Mouse (Mus musculus) intestine, embryonic 16.5 days (tissue): ENCODE measurements around the gene Stxbp4. TPM values are rescaled to one million over a fixed set of nuclear protein-coding genes. Genes with fewer than 3 reads are reported as not detected.

Experiments used
- ATAC-seq: fragments of 200-750 bp; cut with Nextera tagmentation; 2 replicates; pipeline ENCODE4 v1.8.0; 2017; ENCODE audit warnings: moderate TSS enrichment, moderate library complexity
- H3K27ac ChIP-seq: fragments of 300-500 bp; sonication (generic); 2 replicates; pipeline ENCODE4 v1.5.1; 2014; ENCODE audit warnings: mild to moderate bottlenecking, low read length
- H3K27me3 ChIP-seq: fragments of 300-500 bp; sonication (generic); replicated peaks from 2 replicates; pipeline ENCODE4 v1.6.1; 2014; ENCODE audit warnings: low read length, control low read depth, mixed read lengths; ENCODE audit not compliant: control insufficient read depth, insufficient read depth
- H3K36me3 ChIP-seq: fragments of 300-500 bp; sonication (generic); 2 replicates; pipeline ENCODE4 v1.6.1; 2014; ENCODE audit warnings: low read length, control low read depth; ENCODE audit not compliant: control insufficient read depth, insufficient read depth
- H3K4me1 ChIP-seq: fragments of 300-500 bp; sonication (generic); 2 replicates; pipeline ENCODE4 v1.6.1; 2014; ENCODE audit warnings: low read length, control low read depth, mixed read lengths; ENCODE audit not compliant: control insufficient read depth, insufficient read depth
- H3K4me2 ChIP-seq: fragments of 300-500 bp; sonication (generic); 2 replicates; pipeline ENCODE4 v1.6.1; 2014; ENCODE audit warnings: low read depth, low read length, control low read depth
- H3K4me3 ChIP-seq: fragments of 300-500 bp; sonication (generic); 2 replicates; pipeline ENCODE4 v1.5.1; 2014; ENCODE audit warnings: mild to moderate bottlenecking, low read length
- H3K9ac ChIP-seq: fragments of 300-500 bp; sonication (generic); 2 replicates; pipeline ENCODE4 v1.6.1; 2014; ENCODE audit warnings: low read depth, low read length
- H3K9me3 ChIP-seq: fragments of 300-500 bp; sonication (generic); 2 replicates; pipeline ENCODE4 v1.6.1; 2016; ENCODE audit warnings: low read length, control low read depth; ENCODE audit not compliant: control insufficient read depth
- WGBS: fragments of 180-500 bp; shearing (Covaris S2); extraction: QIAGEN DNeasy Blood & Tissue Kit; methylation state at CpG from one replicate; pipeline ENCODE4 v1.1.7; 2014; 5-methylcytosine and 5-hydroxymethylcytosine counted together
- polyA plus RNA-seq: library from polyadenylated mRNA; unstranded; fragments of >200 nt; fragmentation: Nextera tagmentation; extraction: Ambion mirVana; gene quantifications from 2 replicates; pipeline ENCODE4 v1.2.1, GENCODE M21; 2015

Gene Stxbp4
- polyA plus RNA-seq, 1 experiment from 2014 or later, result 11.5 TPM

DNA sequence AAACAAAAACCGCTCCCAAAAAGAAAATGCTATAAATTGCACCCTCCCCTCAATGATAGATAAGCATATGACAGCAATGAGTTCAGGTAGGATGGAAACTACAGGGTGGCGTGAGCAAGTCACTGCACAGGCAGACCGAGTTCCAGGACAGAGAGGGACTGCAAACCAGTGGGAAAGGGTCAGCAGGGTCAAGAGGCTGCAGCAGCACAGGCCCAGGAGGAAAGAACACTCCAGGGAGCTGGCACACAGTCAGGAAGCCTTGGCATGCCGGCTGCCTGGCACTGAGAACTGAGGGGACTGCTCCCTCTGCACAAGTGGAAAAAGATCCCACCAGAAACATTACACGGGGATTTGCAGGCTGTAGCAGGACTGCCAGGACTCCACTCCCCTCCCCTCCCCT is 139.4 kb downstream of the Stxbp4 start:
- no peak overlapping the region for H3K4me2 ChIP-seq
- no peaks in the 10 kb centered on the region for H3K4me1 ChIP-seq
- ATAC-seq, result no peak
- WGBS, result 57% methylated on average over 5 of the region's 5 CpGs
- no peak overlapping the region for H3K9ac ChIP-seq
- H3K4me3 ChIP-seq, result no peak overlapping the region
- H3K9me3 ChIP-seq, result no peaks in the 10 kb centered on the region
- H3K36me3 ChIP-seq, result no peaks in the 10 kb centered on the region
- H3K27ac ChIP-seq, result no peak overlapping the region
- no peaks in the 10 kb centered on the region for H3K27me3 ChIP-seq

DNA sequence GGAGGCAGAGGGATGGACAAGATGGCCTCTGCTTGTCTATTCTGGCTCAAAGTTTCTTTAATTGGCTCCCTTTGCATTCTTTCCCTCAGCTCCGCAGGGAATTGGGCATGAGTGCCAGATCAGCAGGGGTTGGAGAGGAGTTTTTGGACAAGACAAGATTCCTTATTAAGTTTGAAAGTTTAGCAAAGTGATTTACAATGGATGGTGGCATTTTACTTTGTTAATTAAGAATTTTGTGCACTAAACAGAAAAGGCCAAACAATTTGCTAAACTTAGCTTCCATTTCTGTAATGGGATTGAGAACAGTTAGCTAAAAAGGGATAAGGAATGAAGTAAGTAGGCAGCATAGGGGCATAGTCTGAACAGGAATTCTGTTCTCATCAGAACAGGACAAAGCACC is 142.9 kb downstream of the Stxbp4 start:
- Histone ChIP-seq H3K9me3 (no peaks in the 10 kb centered on the region), H3K9ac (no peak overlapping the region), H3K4me2 (no peak overlapping the region), H3K4me3 (no peak overlapping the region), H3K27ac (no peak overlapping the region), H3K4me1 (no peaks in the 10 kb centered on the region), H3K27me3 (no peaks in the 10 kb centered on the region), H3K36me3 (no peaks in the 10 kb centered on the region)
- WGBS, result 65% methylated on average over 1 of the region's 1 CpGs
- ATAC-seq, result no peak

DNA sequence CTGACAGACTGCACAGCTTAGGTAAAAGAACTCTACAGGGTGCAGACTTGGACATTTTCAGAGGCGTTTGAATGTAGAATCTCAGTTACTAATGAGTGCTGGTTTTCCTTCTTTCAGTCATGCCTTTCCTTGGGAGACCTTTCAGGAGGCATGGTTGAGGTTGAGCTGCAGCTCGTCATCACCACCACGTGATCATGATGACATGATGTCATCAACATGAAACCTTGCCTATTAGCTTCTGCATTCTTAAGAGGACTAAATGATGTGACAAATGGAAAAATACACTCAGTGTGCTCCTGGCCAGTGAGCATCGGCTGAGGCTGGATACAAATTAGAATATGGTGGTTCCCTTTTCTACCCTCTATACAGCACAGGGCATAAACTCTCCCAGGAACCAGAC is 145.4 kb downstream of the Stxbp4 start:
- no peak overlapping the region for H3K4me3 ChIP-seq
- H3K27me3 ChIP-seq, result no peaks in the 10 kb centered on the region
- H3K9ac ChIP-seq, result no peak overlapping the region
- no peak overlapping the region for H3K27ac ChIP-seq
- H3K4me2 ChIP-seq, result no peak overlapping the region
- no peak for ATAC-seq
- no peaks in the 10 kb centered on the region for H3K4me1 ChIP-seq
- no peaks in the 10 kb centered on the region for H3K36me3 ChIP-seq
- 91% methylated on average over 4 of the region's 4 CpGs for WGBS
- no peaks in the 10 kb centered on the region for H3K9me3 ChIP-seq

DNA sequence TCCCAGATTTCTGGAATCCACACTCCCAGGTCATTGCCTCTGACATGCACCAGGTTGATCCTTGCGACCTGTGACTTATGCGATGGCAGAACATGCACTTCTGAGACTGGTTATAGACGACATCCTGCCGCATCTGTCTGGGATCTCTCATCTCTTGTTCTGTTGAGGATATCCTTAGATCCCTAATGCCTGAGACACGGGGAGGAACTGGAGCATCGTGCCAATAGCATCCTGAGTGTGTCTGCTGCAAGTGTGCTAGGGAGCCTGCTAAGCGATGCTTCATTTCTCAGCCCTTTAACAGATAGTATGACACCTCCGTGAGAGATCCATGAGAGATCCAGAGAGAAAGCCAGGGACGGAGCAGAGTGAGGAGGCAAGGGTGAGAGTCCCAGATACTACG is 148.7 kb downstream of the Stxbp4 start:
- WGBS, result 86% methylated on average over 10 of the region's 10 CpGs
- Histone ChIP-seq H3K4me1 (no peaks in the 10 kb centered on the region), H3K4me2 (no peak overlapping the region), H3K27ac (no peak overlapping the region), H3K27me3 (no peaks in the 10 kb centered on the region), H3K36me3 (no peaks in the 10 kb centered on the region), H3K9me3 (no peaks in the 10 kb centered on the region), H3K4me3 (no peak overlapping the region), H3K9ac (no peak overlapping the region)
- ATAC-seq, result no peak

GRCm38 (mm10) chr11:90487686-90488085 is 150.2 kb downstream of the Stxbp4 start:
- no peak for ATAC-seq
- Histone ChIP-seq H3K9me3 (no peaks in the 10 kb centered on the region), H3K4me1 (no peaks in the 10 kb centered on the region), H3K4me3 (no peak overlapping the region), H3K9ac (no peak overlapping the region), H3K27me3 (no peaks in the 10 kb centered on the region), H3K36me3 (no peaks in the 10 kb centered on the region), H3K27ac (no peak overlapping the region), H3K4me2 (no peak overlapping the region)
- 96% methylated on average over 8 of the region's 8 CpGs for WGBS

DNA sequence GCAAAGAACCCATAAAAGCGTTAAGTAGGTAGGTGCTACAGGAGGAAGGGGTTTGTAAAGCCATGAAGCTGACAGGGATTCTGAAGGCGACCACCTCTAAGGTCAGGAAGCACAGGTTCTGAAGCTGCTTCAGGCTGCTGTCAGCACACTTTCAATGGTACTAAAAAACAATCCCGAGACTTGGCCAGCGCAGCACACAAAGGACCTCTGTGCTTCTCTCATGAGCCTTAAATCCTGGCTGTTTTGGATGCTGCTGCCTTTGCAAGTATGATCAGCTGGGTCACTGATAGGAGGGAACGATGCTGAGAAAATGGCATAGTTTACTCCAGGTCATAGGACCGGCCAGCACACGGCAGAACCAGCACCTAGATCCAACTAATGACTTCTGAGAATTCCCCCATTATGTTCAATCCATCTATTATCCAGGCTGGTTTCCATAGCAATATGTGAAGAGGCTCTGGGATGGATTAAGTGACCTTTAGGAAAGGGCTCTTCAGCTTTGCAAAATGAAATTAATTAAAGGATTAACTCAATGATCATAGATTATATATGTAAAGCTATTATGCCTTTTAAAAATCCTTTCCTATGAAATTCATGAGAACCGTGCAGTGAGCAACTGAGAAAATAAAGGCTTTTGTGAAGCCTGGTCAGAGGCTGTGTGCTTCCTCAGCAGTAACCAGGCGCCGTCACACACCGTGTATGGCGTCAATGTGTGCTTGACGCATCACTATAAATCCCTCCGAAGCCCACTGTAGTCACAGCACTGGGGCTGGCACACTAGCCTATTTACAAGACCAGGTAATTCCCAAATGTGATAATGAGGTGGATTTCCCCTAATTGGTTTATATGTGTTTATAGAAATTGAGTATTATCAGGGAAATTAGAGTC is 152.9 kb downstream of the Stxbp4 start:
- H3K36me3 ChIP-seq, result no peaks in the 10 kb centered on the region
- no peak overlapping the region for H3K4me3 ChIP-seq
- H3K27ac ChIP-seq, result no peak overlapping the region
- H3K27me3 ChIP-seq, result no peaks in the 10 kb centered on the region
- H3K4me1 ChIP-seq, result no peaks in the 10 kb centered on the region
- H3K9ac ChIP-seq, result no peak overlapping the region
- H3K4me2 ChIP-seq, result no peak overlapping the region
- WGBS, result 81% methylated on average over 14 of the region's 14 CpGs
- H3K9me3 ChIP-seq, result no peaks in the 10 kb centered on the region
- ATAC-seq, result no peak

DNA sequence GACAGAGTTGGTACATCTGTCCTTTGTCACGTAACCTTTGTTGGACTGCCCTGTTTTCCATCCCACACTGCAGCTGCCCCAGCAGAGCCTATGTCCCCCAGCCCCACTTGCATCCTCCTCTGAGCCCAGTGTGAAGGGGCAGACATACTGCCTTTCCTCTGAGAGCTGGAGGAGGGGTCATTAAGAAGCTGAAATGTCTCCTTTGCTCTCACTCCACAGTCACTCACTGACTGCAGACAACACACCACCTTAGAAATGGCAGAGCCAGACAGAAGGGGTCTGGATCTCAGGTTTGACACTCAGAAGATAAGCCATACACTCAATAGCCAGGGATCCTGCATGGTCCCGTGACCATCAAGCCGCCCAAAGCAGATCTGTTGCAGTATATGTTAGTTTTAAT is 154.1 kb downstream of the Stxbp4 start:
- no peaks in the 10 kb centered on the region for H3K36me3 ChIP-seq
- no peaks in the 10 kb centered on the region for H3K9me3 ChIP-seq
- no peak overlapping the region for H3K27ac ChIP-seq
- 89% methylated on average over 3 of the region's 3 CpGs for WGBS
- no peak overlapping the region for H3K9ac ChIP-seq
- H3K27me3 ChIP-seq, result no peaks in the 10 kb centered on the region
- ATAC-seq, result no peak
- H3K4me1 ChIP-seq, result no peaks in the 10 kb centered on the region
- no peak overlapping the region for H3K4me2 ChIP-seq
- no peak overlapping the region for H3K4me3 ChIP-seq

GRCm38 (mm10) chr11:90481828-90482227 is 156.1 kb downstream of the Stxbp4 start:
- no peaks in the 10 kb centered on the region for H3K9me3 ChIP-seq
- H3K9ac ChIP-seq, result no peak overlapping the region
- no peak overlapping the region for H3K27ac ChIP-seq
- no peak overlapping the region for H3K4me2 ChIP-seq
- no peaks in the 10 kb centered on the region for H3K36me3 ChIP-seq
- no peak overlapping the region for H3K4me3 ChIP-seq
- ATAC-seq, result no peak
- no peaks in the 10 kb centered on the region for H3K4me1 ChIP-seq
- WGBS, result 34% methylated on average over 1 of the region's 1 CpGs
- H3K27me3 ChIP-seq, result no peaks in the 10 kb centered on the region

DNA sequence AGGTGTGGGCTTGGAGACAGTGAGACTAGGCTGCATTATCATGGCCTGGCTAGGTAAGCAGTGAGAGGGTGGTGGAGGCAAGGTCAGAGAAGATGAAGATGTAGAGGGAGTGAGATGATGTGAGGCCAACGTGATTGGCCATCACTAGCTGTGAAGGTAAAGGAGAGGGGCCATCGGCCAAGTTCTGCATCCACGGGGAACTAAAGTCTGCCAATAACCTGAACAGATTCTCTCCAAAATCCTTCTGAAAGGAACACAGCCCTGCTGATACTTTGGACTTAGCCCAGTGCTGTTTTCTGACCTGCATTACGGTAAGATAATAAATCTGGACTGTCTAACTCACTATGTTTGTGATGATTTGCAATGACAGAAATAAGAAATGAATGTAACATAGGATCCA is 167.6 kb downstream of the Stxbp4 start:
- H3K9me3 ChIP-seq, result no peaks in the 10 kb centered on the region
- H3K4me1 ChIP-seq, result no peaks in the 10 kb centered on the region
- H3K27me3 ChIP-seq, result no peaks in the 10 kb centered on the region
- ATAC-seq, result no peak
- H3K27ac ChIP-seq, result no peak overlapping the region
- WGBS, result 92% methylated on average over 4 of the region's 4 CpGs
- no peak overlapping the region for H3K4me2 ChIP-seq
- H3K4me3 ChIP-seq, result no peak overlapping the region
- H3K9ac ChIP-seq, result no peak overlapping the region
- H3K36me3 ChIP-seq, result no peaks in the 10 kb centered on the region
